17 mouse cellular contexts compared by ENCODE assay signal in the genomic region with DNA sequence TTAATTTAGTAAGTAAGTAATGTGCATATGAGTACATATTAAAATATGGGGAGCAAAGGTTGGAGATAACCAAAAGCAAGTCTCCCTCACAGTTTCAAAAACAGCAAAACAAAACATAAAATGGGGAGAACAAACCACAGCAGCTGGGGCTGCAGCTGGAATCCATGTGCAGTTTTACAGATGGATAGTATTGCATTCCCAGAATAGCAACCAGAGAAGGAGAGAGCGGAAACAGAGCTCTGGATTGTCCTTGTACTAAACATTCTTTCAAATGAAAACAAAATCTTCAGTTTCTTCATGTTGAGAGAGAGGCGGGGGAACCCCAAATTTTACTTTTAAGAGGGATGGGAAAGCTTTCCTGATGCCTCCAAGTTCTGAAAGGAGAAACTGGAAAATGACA. TPM values are rescaled to one million over a fixed set of nuclear protein-coding genes. Genes with fewer than 3 reads are reported as not detected.
DNase-seq lines count a peak whose midpoint lies in the region; ATAC-seq and TF ChIP-seq lines count a peak whose summit lies in the region.
"Had no signal": no experiment of that assay in that cellular context is flagged by ENCODE, and none has a peak within 500 bp of the region (broad histone marks: within the 10 kb centered on the region; RNA-seq: fewer than 3 reads in every experiment).

No protein-coding gene starts in this region.

- H3K27me3 ChIP-seq in kidney, adult 2 months (replicated peaks; ENCODE audit: control insufficient read depth, insufficient read depth, low read length), result no peaks in the 10 kb centered on the region
- peaks cover 31% of the 10 kb centered on the region for H3K27me3 ChIP-seq in kidney, embryonic 15.5 days
- H3K27me3 ChIP-seq in heart, embryonic 15.5 days, result no peaks in the 10 kb centered on the region
- no peaks in the 10 kb centered on the region for H3K27me3 ChIP-seq in myocyte (ENCODE audit: control insufficient read depth, insufficient read depth, insufficient read length)
- H3K27me3 ChIP-seq: forebrain, embryonic 15.5 days; stomach, embryonic 15.5 days had no signal

- H3K79me2 ChIP-seq in myocyte (ENCODE audit: control insufficient read depth, insufficient read depth), result no peaks in the 10 kb centered on the region

- no peaks in the 10 kb centered on the region for H3K4me1 ChIP-seq in kidney, adult 2 months (ENCODE audit: control insufficient read depth, insufficient read depth, low read length)
- no peaks in the 10 kb centered on the region for H3K4me1 ChIP-seq in kidney, embryonic 15.5 days
- no peaks in the 10 kb centered on the region for H3K4me1 ChIP-seq in heart, embryonic 15.5 days (replicated peaks)
- H3K4me1 ChIP-seq: forebrain, embryonic 15.5 days; stomach, embryonic 15.5 days had no signal

- no peak; the same call in 1 of the 2 replicates for ATAC-seq in kidney, embryonic 15.5 days (replicated peaks; ENCODE audit: low FRiP score)
- no peak for ATAC-seq in heart, embryonic 15.5 days (replicated peaks; ENCODE audit: insufficient number of reproducible peaks, insufficient read depth, low FRiP score, low read depth)
- ATAC-seq: CD4-positive, CD25-positive, alpha-beta regulatory T cell, adult 4 months; forebrain, embryonic 15.5 days had no signal

- TF ChIP-seq CTCF in kidney, adult 2 months (conservative IDR thresholded peaks at IDR 0.05; ENCODE audit: insufficient read depth, insufficient read length, low read depth, low read length), result no peak

- no peak overlapping the region for H3ac ChIP-seq in myocyte (ENCODE audit: control insufficient read depth, insufficient read length)

- no peak overlapping the region for H3K9ac ChIP-seq in kidney, embryonic 15.5 days
- H3K9ac ChIP-seq in heart, embryonic 15.5 days, result no peak overlapping the region
- H3K9ac ChIP-seq: forebrain, embryonic 15.5 days; stomach, embryonic 15.5 days had no signal

- whole genome bisulfite sequencing in kidney, adult 2 months, result 66% methylated on average over 2 of the region's 2 CpGs
- WGBS in kidney, embryonic 15.5 days, result 50% methylated on average over 2 of the region's 2 CpGs
- 40% methylated on average over 2 of the region's 2 CpGs for WGBS in heart, embryonic 15.5 days

- DNase-seq in kidney, adult 2 months, result peak; percentile 2
- peak; percentile 2 for DNase-seq in lung, postnatal 10 days
- DNase-seq in lung, postnatal 36 days, result no peak
- DNase-seq in left cerebral cortex, adult 18-20 months (ENCODE audit: low spot score in 2 of 2), result no peak
- DNase-seq: adrenal gland, postnatal 10 days; cerebellum, adult 2 months; liver; lung, adult 2 months; retina, postnatal 1 day had no signal

- TF ChIP-seq POLR2A in kidney, adult 2 months (IDR thresholded peaks at IDR 0.05; ENCODE audit: low read depth, low read length), result no peak
- TF ChIP-seq POLR2A in myocyte (IDR thresholded peaks at IDR 0.05; ENCODE audit: insufficient read length, low read depth), result no peak

- no peak overlapping the region for H3K4me3 ChIP-seq in kidney, adult 2 months (ENCODE audit: insufficient read depth, low read depth, low read length)
- H3K4me3 ChIP-seq in kidney, embryonic 15.5 days (replicated peaks), result no peak overlapping the region
- H3K4me3 ChIP-seq in heart, embryonic 15.5 days, result no peak overlapping the region
- H3K4me3 ChIP-seq in myocyte, result no peak overlapping the region
- H3K4me3 ChIP-seq: forebrain, embryonic 15.5 days; layer of hippocampus, adult 2 months; stomach, embryonic 15.5 days had no signal

- H3K9me3 ChIP-seq in kidney, embryonic 15.5 days (replicated peaks), result no peaks in the 10 kb centered on the region
- no peaks in the 10 kb centered on the region for H3K9me3 ChIP-seq in heart, embryonic 15.5 days (replicated peaks)
- H3K9me3 ChIP-seq: forebrain, embryonic 15.5 days; stomach, embryonic 15.5 days had no signal

- H3K27ac ChIP-seq in kidney, adult 2 months (ENCODE audit: insufficient read depth, low read depth, low read length), result no peak overlapping the region
- H3K27ac ChIP-seq in kidney, embryonic 15.5 days, result no peak overlapping the region
- H3K27ac ChIP-seq in heart, embryonic 15.5 days, result peak overlapping the region; percentile 36; the same call in 1 of the 2 replicates
- H3K27ac ChIP-seq: forebrain, embryonic 15.5 days; layer of hippocampus, adult 2 months had no signal

- H3K36me3 ChIP-seq in kidney, adult 2 months (ENCODE audit: control insufficient read depth, insufficient read depth, low read length), result no peaks in the 10 kb centered on the region
- H3K36me3 ChIP-seq in kidney, embryonic 15.5 days, result no peaks in the 10 kb centered on the region
- no peaks in the 10 kb centered on the region for H3K36me3 ChIP-seq in heart, embryonic 15.5 days
- H3K36me3 ChIP-seq in myocyte (ENCODE audit: control insufficient read depth, insufficient read depth), result no peaks in the 10 kb centered on the region
- H3K36me3 ChIP-seq: forebrain, embryonic 15.5 days; stomach, embryonic 15.5 days had no signal

- no peak overlapping the region for H3K4me2 ChIP-seq in kidney, embryonic 15.5 days
- H3K4me2 ChIP-seq in heart, embryonic 15.5 days, result no peak overlapping the region
- H3K4me2 ChIP-seq in myocyte (ENCODE audit: low read depth), result peak overlapping the region; percentile 50
- H3K4me2 ChIP-seq: forebrain, embryonic 15.5 days; midbrain, embryonic 11.5 days; stomach, embryonic 15.5 days had no signal

TF ChIP-seq in myocyte, 11 proteins besides CTCF, POLR2A, EP300 and RAD21:
- TF ChIP-seq MYOG (IDR thresholded peaks at IDR 0.05; ENCODE audit: control insufficient read depth in 1 of 3, insufficient read depth in 1 of 3, insufficient read length in 2 of 3, low read depth in 2 of 3), result no peak
- no peak for TF ChIP-seq REST (IDR thresholded peaks at IDR 0.05; ENCODE audit: insufficient read depth, insufficient read length)
- TF ChIP-seq SRF (IDR thresholded peaks at IDR 0.05; ENCODE audit: control insufficient read depth, insufficient read length, low read depth), result no peak
- TF ChIP-seq TCF12 (IDR thresholded peaks at IDR 0.05; ENCODE audit: insufficient read depth, poor library complexity, severe bottlenecking), result no peak
- TF ChIP-seq TCF3 (IDR thresholded peaks at IDR 0.05; ENCODE audit: insufficient read length, low read depth), result no peak
- no peak for TF ChIP-seq USF1 (IDR thresholded peaks at IDR 0.05; ENCODE audit: low read depth)
- TF ChIP-seq MYOD1 (IDR thresholded peaks at IDR 0.05; ENCODE audit: control insufficient read depth in 1 of 3, insufficient read length in 2 of 3, low read depth in 2 of 3), result peak in 1 of 3 experiments; percentile 18
- no peak for TF ChIP-seq POLR2AphosphoS2 (IDR thresholded peaks at IDR 0.05; ENCODE audit: insufficient read length, low read depth)

RNA-seq across cellular contexts. Expression of a gene that starts 58.0 kb away (rescaled TPM):
- polyA plus RNA-seq in kidney, adult 2 months (2012; rRNA removed), result 9.2 and 10.8 TPM in 2 replicates
- 32.3 and 33.0 TPM in 2 replicates for polyA plus RNA-seq in kidney, embryonic 15.5 days (2015; fragmentation: Nextera tagmentation; extraction: Ambion mirVana)
- polyA plus RNA-seq in heart, embryonic 15.5 days (2015; fragmentation: Nextera tagmentation; extraction: Ambion mirVana), result 47.3 and 58.0 TPM in 2 replicates
- polyA plus RNA-seq in myocyte (2012; fragmentation: generic; extraction: Trizol), result 8.5 TPM
- 10 to 100 TPM; 21.5 to 23.3 TPM for total RNA-seq in left cerebral cortex, adult 18-20 months (2021)

Comparison
In these comparisons a context has a peak if more than half of its experiments do, and no peak if none do; other contexts are left out.
1. DNase-seq: peak in kidney, adult 2 months (single experiment) and lung, postnatal 10 days (single experiment); none in lung, postnatal 36 days (single experiment) and left cerebral cortex, adult 18-20 months (0 of 2).